Mouse (Mus musculus): ENCODE data around the gene Ctcfl.
"Not testable (repeated sequence)": the region's sequence is repeated elsewhere in the genome, so short reads cannot be mapped to it uniquely, and the experiment has no call there.

Ctcfl gene

GRCm38 (mm10) chr2:173143611-173144010 lies 24.3 kb upstream of the Ctcfl start:
- DNase-seq (ENCODE audit: low spot score in 2 of 2) = no peak

- DNase-seq (ENCODE audit: low spot score in 2 of 2) = no peak
Observed at GRCm38 (mm10) chr2:173138323-173139239, 19.3 kb upstream of the Ctcfl start.

- DNase-seq (ENCODE audit: low spot score in 2 of 2) = no peak
Observed at GRCm38 (mm10) chr2:173134695-173135094, 15.4 kb upstream of the Ctcfl start.

- no peak for DNase-seq (ENCODE audit: low spot score in 2 of 2)
Observed at GRCm38 (mm10) chr2:173132794-173133300, 13.5 kb upstream of the Ctcfl start.

GRCm38 (mm10) chr2:173132262-173132661 lies 12.9 kb upstream of the Ctcfl start:
- DNase-seq (ENCODE audit: low spot score in 2 of 2) = no peak

GRCm38 (mm10) chr2:173129111-173129510 lies 9.8 kb upstream of the Ctcfl start:
- DNase-seq (ENCODE audit: low spot score in 2 of 2) = no peak

- DNase-seq (ENCODE audit: low spot score in 2 of 2) = no peak
Observed at GRCm38 (mm10) chr2:173126386-173126785, 7.1 kb upstream of the Ctcfl start.

- DNase-seq (ENCODE audit: low spot score in 2 of 2) = no peak
Observed at GRCm38 (mm10) chr2:173124022-173124735, 4.9 kb upstream of the Ctcfl start.

GRCm38 (mm10) chr2:173120117-173120516 lies 792 bp upstream of the Ctcfl start:
- not testable (repeated sequence) for DNase-seq (ENCODE audit: low spot score in 2 of 2)

- DNase-seq (ENCODE audit: low spot score in 2 of 2) = not testable (repeated sequence)
Observed at GRCm38 (mm10) chr2:173113796-173114195, 5.5 kb downstream of the Ctcfl start.

- DNase-seq (ENCODE audit: low spot score in 2 of 2) = no peak
Observed at GRCm38 (mm10) chr2:173110571-173110970, 8.8 kb downstream of the Ctcfl start.

GRCm38 (mm10) chr2:173109510-173109909 lies 9.8 kb downstream of the Ctcfl start:
- DNase-seq (ENCODE audit: low spot score in 2 of 2) = no peak

GRCm38 (mm10) chr2:173108509-173109190 lies 10.7 kb downstream of the Ctcfl start:
- no peak for DNase-seq (ENCODE audit: low spot score in 2 of 2)

GRCm38 (mm10) chr2:173106889-173107785 lies 12.2 kb downstream of the Ctcfl start:
- peak in 1 of 2 experiments; percentile 73 for DNase-seq (ENCODE audit: low spot score in 2 of 2)

GRCm38 (mm10) chr2:173106409-173106808 lies 12.9 kb downstream of the Ctcfl start:
- no peak for DNase-seq (ENCODE audit: low spot score in 2 of 2)

- not testable (repeated sequence) for DNase-seq (ENCODE audit: low spot score in 2 of 2)
Observed at GRCm38 (mm10) chr2:173097337-173097736, 22.0 kb downstream of the Ctcfl start.

GRCm38 (mm10) chr2:173089437-173089836 lies 29.9 kb downstream of the Ctcfl start:
- DNase-seq (ENCODE audit: low spot score in 2 of 2) = peak; percentile 77 to 88

GRCm38 (mm10) chr2:173087405-173087804 lies 31.9 kb downstream of the Ctcfl start:
- DNase-seq (ENCODE audit: low spot score in 2 of 2) = no peak

- peak; percentile 87 to 91 for DNase-seq (ENCODE audit: low spot score in 2 of 2)
Observed at GRCm38 (mm10) chr2:173085763-173086162, 33.6 kb downstream of the Ctcfl start.

- DNase-seq (ENCODE audit: low spot score in 2 of 2) = no peak
Observed at GRCm38 (mm10) chr2:173084871-173085270, 34.5 kb downstream of the Ctcfl start.

Data from thymus, postnatal 10 days (tissue).